Mouse (Mus musculus) WW6 (cell line): ENCODE measurements around the gene Hook1.
"Not testable (repeated sequence)": the region's sequence is repeated elsewhere in the genome, so short reads cannot be mapped to it uniquely, and the experiment has no call there.

ENCODE experiments used
- DNase-seq: peaks from one replicate; pipeline ENCODE4 v3.0.0-alpha.2; 2013; ENCODE audit warnings: low read depth, low spot score

Hook1 gene

DNA sequence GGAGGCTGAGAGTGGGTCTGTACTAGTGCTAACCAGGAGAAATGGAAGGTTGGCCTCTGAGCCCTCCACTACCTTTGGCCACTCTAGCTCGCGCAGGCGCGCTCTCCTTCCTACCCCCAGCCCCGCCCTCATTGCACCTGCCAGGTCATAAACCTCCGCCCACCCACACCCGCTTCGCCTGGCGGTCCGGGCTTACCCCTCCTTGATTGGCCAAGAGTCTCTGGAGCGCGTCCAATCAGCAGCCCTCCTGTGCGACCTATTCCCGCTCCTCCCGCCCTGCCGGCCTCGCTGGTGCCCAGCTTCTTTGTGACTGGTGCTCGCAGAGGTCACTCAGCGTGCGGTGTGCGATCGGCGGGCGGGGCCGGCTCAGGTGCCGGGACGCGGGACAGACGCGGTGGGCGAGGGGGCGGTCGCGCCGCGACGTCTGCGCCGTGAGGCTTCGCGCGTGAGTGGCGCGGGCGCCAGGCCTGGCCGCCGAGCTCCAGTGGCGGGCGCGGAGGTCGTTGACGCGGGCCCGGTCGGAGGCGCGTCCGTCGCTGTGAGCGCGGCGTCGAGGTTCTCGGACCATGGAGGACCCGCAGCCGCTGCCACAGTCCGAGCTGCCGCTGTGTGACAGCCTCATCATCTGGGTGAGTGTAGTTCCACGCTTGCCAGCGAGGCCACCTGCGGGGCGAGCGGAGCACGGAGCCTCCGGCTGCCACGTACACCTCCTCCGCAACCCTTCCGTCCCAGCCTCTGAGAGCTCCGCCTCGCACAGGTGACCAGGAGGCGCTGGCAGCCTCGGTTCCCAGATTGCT lies at the start of gene Hook1:
Gene Hook1 (plus strand): TSS at position 313 of the 797 bp plus-strand sequence.
- peak; percentile 76 for DNase-seq

DNA sequence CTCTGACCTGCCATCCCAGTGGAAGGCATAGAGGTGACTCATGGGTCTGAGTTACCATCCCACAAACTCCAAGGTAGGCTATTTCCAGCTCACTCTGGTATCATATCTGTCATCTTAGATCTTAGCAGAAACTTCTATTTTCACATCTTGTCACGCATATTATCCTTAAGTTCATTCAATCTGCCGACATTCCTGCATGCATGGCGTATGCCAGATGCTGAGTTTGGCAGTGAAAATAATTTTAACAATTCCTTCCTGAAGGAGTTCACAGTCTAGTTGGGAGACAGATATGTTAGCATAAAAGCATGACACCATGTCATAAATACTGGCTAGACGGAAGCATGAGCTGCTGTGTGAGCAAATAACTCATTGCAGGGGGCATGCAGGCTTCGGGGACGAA lies 49.3 kb upstream of the Hook1 start:
- DNase-seq, result no peak

DNA sequence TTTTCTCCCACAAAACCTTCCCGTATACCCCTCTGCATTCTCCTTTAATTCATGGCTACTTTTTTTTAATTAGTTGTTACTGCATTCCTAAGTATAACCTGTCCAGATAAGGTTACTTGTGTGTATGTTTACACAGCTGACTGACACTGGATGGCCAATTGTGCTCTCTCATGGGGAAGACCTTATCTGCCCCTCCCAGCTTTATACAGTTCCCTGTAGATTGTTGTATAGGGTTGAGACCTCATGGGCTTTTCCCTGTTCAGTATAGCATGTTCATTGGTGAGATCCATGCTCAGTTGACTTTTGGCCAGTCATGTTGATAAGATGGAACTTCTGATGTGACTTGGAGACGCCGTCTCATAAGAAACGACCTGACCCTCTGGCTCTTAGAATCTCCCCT lies 46.6 kb upstream of the Hook1 start:
- DNase-seq, result no peak

DNA sequence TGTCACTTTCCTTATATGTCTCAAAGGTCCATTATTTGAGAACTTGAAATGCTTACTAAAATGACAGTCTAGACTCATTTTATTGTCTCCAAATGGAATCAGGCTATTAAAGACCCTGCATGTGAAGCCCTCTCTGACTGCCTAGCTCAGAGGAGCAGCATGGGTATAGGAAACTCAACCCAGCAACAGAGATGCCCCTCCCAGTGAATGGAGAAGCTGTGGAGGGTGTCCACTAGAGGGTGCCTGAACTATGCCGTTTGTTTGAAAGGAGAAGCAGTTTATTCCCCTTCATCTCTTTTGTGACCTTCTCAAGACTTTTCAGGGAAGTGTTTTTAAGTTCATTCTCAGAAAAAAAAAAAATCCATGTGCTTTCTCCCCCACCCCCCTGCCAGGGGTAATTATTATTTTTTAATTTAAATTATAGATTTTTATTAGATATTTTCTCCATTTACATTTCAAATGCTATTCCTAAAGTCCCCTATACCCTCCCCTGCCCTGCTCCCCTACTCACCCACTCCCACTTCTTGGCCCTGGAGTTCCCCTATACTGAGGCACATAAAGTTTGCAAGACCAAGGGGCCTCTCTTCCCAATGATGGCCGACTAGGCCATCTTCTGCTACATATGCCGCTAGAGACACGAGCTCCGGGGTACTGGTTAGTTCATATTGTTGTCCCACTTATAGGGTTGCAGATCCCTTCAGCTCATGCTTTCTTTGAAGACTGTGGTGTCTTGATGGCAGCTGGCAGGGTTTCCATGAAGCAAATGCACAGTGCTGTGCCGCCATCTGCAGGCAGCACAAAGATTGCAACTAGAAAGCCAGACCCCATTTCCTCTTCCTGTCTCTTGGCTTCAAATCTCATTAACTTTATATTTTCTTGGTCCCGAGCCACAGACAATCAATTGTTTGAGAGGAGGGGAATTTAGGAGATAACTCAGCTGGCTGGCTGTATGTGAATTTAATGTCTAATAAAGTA lies 42.5 kb upstream of the Hook1 start:
- peak; percentile 13 for DNase-seq

DNA sequence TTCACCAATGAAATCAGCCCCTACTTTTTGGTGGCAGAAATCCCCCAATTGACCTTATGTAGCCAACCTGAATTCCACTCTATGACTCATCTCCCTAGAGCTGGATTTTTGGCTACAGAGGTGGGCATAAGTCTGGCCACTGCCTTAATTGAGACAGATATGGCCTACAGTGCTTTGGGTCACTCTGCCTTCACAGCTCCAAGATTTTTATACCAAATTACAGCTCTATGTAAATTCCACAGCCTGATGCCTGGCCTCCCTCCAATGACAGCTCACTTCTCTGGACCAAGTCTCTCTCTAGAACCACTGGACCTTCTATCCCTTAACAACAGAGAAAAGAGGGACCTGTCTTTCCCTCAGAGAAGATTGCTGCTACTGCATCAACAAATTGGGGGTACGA lies 38.2 kb upstream of the Hook1 start:
- DNase-seq, result no peak

DNA sequence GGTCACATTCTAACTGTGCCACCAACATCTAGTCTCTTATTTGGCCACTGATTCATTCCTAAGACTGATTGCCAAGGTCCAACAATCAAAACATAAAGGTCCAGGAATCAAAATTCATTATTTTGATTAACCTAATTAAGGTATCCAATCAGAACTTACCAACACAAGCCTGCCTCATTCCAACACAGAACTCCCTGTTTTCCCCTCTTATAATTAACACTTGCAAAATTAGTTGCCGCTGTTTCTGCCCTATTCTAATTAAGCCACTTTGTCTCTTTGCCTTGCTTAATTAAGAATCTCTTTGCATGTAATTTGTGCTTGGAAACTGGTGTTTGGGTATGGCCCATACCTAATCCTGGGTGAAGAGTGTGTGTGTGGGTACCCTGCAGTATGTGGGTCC lies 37.1 kb upstream of the Hook1 start:
- no peak for DNase-seq

DNA sequence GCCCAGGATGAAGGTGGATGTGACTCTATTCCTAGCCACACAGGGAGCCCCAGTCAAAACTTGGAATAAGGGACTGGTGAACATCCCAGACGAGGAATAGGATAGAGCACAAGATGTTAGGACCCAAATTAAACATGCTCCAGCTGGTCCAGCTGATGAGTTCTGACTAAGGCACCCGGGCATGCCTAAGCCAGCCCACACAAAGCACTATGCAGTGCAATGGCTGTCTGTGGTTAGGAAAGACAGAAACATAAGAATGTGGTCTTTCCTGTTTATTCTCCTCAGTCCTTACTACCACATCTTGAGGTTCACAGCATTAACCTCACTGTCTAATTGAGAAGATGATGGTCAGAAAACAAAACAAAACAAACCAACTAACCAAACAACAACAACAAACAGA lies 35.7 kb upstream of the Hook1 start:
- no peak for DNase-seq

DNA sequence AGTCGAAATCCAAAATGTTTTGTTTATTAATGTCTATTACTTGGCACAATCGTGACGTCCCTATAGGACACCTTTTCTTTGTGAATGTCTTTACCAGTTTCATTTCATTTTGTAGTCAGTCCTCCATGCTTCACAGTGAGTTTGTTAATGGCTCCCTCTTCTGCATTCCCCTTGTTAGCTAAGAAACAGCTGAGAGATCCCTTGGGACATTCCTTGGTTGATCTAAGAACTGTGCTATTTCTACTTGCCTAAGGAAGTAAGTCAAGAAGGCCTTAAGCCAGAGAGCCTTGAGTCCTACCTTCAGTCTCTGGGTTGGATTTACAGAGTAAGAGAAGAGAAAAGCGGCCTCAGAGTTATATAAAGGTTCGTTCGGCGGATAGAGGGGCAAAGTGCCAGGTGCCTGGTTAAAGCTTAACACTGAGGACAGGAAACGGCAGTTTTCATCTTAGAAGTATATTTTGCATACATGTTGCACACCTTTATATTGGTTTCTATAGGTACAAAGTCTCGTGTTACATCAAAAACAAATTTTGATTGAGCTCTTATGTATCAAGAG lies 33.2 kb upstream of the Hook1 start:
- no peak for DNase-seq

DNA sequence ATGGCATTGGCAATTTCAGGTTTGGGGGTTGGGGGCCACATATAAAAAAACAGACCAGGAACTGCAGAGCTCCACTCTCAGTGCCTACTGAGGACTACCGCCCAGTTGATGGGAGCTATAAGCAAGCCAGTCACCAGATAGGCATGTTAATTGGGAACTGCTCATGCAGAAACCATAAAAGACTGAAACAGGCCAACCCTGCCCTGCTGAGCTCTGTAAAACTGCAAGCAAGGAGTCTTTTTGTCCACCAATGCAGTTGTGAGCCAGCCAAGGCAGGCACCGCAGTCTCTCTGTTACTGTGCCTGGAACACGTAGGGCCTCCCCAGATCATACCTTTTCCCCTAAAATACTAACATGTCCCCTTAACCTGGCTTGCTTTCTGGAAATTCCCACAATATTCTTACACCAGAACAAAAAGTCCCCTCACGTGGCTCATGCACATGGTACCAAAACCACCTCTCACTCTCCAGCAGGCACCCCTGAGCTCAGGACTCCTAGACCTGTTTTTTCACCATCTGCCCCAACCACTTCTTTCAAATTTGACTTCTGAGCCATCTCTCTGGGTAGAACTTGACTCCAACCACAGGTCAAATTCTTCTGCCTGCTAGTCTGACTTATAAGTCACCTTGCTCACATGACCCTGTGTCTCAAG lies 32.5 kb upstream of the Hook1 start:
- no peak for DNase-seq

DNA sequence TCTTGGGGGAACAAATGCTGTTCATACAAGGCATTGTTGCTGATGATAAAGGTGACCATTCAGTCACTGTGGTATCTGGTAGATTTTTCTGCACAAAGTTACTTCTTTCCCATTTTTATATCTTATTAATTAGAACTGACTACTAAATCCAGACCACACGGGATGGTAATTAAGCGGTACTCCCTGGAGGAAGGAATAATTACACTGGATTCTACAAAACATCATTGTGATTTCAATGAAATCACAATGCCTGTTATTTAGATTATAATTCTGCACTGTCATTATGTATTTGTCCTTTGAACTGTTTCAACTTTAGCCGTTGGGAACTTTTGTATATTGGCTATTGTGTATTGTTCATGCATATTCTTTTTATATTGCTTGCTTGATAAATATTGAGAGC lies 28.3 kb upstream of the Hook1 start:
- DNase-seq, result no peak

DNA sequence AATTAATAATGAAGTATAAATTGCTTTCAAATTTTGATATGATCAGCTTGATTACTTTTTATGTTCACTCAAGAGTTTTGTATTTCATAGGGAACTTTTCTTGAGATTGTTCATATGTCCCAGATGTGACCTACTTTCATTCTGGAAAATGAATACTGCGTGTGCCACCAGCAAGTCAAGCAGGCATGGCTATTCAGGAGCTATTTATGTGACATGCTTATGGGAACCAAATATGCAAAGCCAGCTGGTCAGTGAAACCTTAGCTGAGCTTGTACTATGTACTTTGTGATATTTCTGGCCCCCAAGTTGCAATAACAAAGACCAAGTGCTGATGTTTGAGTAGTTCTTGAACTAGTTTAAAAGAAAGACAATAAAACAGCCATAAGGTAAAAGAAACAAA lies 19.1 kb upstream of the Hook1 start:
- no peak for DNase-seq

DNA sequence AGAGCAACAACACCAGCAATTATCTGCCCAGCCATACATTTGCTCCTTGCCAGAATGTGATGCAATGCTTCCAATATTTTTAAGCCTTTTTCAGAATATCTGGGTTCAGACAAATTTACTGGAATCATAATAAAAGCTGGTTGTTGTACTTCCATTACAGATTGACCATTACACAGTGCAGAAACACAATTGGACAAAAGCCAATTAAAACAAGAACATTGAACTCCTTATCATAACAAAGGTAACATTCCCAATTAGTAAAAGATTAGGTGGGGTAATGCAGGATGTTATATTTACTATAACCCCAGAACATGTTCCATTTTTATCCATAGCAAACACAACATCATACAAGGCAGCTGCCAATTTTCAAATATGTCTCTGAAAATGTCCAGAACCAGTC lies 13.7 kb upstream of the Hook1 start:
- DNase-seq, result no peak

DNA sequence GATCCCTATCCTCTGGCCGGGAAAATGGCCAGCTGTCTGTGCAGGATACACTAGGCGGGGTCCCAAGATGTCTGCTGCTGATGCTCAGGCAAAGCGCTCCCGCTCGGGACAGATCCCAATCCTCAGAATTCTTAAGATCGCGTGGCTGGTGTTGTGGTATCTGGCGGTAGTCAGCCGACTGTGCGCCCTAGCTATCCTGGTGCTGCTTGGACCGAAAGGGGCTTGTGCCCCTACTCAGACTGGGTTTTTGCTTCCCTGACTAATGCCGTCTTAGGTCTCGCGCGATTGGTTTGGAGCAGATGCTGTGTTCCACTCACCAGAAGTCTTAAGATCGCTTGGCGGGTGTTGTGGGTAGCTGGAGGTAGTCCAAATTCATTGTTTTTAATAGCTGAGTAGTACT lies 15.2 kb downstream of the Hook1 start:
- not testable (repeated sequence) for DNase-seq

DNA sequence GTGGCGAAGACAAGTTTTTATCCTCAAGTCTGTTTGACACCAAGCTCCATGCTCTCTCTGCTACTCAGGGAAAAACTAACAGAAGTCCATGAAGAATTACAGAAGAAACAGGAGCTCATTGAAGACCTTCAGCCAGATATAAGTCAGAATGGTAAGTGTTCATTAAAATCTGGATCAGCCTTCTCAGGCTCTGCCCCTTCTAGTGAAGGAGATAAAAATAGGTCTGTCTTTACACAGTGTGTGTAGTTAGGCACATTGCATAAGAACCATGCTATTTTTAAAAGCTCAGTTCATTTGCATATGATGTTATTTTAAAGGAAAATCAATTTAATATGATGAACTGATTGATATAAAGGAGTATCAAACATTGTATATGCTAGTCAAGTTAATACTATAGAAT lies 49.8 kb downstream of the Hook1 start:
- no peak for DNase-seq

DNA sequence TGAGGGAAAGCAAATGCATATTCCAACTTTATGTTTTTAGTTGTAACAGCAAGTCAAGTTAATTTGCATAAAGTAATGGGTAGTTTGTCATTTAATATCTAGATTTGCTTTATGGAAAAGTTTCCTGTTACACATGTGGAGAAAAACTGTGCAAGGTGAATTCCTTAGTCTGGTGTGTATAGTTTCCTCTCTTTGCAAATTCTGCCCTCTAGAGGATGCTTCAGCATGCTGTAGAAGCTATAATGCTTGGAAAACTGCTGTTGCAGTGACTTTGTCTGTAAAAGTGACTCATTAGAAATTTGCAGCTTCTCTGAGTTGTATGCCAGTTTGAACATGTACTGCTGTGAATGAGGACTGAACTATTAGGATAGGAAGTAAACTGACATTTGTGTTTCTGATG lies 55.8 kb downstream of the Hook1 start:
- no peak for DNase-seq

DNA sequence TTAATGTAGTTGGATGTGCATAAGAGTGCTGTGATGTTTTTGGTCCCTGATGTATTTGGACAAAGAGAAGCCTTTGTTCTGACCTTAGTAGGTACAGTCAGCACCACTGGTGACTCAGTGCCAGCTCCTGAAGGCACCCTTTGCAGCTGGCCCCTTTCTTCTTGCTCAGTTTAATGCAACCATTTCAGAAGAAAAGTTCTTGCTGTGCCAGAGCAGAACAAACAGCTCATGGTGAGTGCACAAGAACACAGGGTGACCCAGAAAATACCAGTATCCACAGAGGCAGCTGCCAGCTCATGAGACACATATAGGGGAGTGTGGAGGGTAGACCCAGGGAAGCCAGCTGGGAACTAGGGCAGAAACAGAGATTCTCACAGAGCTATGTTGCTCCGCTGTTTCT lies 61.4 kb downstream of the Hook1 start:
- DNase-seq, result no peak

DNA sequence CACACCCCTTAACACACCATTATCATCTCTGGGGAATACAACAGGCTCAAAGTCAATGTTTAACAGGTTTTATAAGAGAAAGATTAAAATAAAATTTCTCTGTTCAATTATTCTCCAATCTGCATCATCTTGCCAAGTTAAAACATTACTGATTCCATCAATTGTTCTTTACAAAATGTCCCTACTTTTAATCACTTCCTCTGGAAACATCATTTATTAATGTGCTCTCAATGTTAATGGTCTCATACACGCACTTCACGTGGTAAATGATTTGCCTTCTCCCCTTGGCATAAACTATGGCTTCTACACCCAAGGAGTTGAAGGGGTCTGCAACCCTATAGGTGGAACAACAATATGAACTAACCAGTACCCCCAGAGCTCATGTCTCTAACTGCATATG lies 93.1 kb downstream of the Hook1 start:
- DNase-seq, result no peak

DNA sequence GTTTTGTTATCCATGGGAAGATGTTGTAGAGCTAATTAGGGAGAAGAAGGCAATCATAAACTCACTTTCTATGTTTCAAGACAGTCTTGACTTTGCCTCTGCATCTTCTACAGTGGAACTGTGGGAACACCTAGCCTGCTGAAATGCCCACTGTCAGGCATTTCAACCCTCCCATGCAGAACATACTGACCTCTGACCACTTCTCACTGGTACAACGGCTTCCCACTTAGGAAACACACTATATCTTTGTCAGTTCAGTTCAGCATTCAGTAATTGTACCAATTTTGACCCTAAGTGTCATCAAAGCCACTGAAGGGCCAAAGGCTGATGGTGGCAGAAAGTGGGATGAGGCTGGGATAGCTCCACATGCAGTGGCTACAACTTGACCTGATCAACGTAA lies 95.0 kb downstream of the Hook1 start:
- DNase-seq, result no peak
